Mouse (Mus musculus) v-Abl transformed pro-B cells (cell line): ENCODE measurements around the gene Dchs2.

ENCODE experiments used
- in situ Hi-C, 2 experiments: fragments of 400-800 bp; cut with MboI; formaldehyde crosslinking; loops; one replicate each; pipeline ENCODE4 v1.15.1; 2025; ENCODE audit not compliant: unreplicated experiment in 2 of 2

Gene Dchs2

DNA sequence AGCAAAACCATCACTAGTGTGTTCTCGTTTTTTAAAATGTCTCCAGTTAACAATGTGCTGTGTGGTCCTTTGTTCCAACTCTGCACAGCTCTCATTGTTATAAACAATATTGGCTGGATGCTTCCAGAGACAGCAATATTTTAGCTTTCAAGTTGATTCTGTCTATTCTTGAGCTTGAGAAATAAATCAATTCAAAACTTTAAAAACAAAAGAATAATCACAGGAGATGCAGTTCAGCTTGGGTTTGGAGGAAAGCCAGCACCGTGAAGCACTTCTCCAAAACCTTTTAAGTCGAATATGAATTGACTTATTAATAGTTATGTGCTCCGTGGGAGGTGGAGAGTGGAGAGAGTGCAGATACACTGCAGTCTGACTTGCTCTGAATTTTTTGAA, 20.3 kb downstream of the Dchs2 start:
- in situ Hi-C loops: no loop called here

DNA sequence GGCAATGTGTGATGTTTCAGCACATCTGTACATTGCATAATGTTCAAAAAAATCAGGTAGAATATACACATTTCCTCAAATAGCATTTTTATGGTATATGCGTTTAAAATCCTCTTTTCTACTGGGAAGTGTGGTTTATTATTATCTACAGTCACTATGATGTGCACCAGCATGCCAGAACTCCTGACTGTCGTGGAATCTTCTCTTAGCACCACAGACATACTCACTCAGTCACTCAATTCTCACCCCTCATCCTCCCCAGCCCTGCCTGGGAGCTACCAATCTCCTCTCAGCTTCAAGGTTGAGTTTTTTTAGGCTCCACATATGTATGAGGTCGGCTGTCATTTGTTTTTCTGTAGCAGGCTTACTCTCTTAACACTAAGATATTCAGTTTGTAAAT, 20.8 kb downstream of the Dchs2 start:
- in situ Hi-C loops: no loop called here

DNA sequence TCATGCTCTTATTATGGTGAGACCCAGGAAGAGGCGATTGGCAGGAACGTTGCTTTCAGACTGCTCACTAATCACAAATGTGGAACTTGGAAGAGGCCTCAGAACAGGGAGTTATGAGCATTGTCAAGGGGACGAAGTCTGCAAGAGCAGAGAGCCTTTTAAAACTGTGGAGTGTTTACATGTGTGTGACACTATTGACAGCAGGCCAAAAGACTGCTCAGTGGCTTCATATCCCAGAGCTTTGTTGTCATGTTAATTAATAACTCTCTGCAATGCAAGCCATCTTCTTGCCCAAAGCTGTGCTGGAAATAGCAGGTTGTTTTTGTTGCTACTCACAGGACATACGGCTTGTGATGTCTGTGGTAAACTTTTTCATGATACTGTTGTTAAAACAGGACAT, 27.9 kb downstream of the Dchs2 start:
- in situ Hi-C loops: no loop called here

DNA sequence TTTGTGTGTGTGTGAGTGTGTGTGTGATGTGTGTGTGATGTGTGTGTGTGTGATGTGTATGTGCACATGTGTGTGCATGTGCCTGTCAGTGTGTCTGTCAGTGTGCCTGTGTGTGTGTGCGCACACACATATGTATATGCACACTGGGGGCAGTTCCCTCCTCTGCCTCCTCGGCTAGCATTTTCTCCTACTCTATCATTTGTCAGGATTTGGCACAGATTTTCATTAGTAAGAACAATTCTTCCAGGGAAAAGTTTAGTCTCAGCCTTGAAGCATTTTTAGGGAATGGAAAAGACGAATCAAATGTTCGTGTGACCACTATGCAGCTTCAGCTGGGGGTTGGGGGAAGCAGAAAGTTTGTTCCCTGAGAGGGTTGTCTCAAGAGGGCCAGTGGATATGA, 28.4 kb downstream of the Dchs2 start:
- in situ Hi-C loops: no loop called here

DNA sequence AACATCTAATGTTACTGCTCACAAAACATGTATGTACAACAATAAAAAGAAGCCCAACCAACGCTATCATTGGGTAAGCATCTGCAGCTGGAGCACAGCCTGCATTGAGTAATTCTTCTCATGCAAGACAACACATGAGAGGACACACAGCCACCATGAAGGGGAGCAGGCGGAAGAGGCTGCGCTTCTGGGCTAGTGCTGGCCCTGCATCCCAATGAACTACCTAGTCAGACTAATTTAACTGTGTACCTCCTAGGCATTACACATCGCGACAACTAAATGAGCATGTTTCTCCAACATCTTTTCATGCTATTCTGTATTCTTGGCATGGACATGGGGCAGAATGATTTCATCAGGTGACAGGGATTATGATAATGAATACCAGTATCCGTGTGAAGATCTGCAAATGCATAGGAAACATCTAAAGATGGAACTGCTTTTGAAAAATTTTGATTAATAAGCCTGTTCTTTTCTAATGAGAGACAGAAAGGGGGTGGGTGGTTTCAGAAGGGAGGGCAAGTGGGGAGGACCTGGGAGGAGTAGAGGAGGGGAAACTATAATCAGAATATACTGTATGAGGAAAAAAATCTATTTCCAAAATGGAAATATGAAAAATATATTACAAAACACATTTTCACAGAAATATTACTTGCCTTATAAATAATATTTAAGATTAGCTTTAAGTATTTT, 33.9 kb downstream of the Dchs2 start:
- in situ Hi-C loops: no loop called here

DNA sequence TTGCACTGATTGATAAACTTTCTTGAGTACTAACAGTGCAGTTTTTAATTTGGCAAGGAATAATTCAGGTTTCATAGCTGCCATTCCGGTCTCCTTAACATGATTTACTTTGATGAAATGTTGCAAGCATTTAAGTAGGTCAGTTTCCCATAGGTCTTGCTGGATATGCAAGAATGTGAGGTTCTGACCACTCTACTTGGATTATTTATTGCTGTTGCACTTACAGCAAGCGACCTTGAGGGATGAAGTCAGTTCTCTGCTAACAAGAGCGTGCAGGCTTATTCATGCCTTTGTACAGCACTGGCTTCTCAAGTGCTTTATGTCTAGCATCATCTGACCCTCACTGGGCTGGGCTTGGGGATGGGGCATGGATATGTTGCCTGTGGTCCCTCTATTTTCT, 35.9 kb downstream of the Dchs2 start:
- in situ Hi-C loops: no loop called here

DNA sequence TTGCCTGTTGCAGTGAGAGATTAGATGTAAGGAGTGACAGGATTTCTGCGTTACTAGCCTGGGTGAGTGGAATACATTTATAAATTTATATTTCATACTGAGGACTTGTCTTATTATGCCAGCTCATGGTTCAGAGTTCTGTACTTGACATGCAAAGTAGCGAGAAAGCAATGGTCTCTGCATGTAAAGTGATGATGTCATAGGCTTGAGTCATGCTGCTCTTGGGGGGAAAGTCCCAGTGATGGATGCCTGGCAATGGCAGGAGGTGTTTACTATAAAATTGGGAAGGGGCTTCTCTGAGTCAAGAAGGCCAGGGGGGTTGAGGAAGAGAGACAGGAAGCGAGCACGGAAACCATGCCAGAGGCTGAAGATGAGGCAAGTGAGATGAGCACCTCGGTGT, 57.8 kb downstream of the Dchs2 start:
- in situ Hi-C loops: no loop called here

GRCm38 (mm10) chr3:83191271-83191670, 63.5 kb downstream of the Dchs2 start:
- in situ Hi-C loops: no loop called here

- in situ Hi-C loops: no loop called here
Observed at GRCm38 (mm10) chr3:83192401-83192800, 64.7 kb downstream of the Dchs2 start.

DNA sequence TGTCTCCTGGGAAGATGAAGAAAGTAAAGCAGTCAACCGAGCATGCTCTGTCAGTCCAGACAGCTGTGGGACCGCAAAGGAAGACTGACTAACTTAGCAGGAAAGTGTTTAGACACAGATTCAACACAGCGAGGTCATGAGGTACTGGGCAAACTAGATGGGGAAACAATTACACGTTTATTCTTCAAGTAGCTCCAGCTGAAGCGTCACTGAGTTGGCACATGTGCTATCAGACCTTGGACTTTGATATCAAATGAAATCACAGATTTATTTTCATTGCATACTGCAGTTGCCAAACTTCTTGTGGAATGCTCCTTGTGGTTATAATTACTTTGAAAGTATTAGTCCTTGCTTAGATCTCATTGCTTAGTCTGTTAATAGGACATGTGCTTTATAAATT, 67.2 kb downstream of the Dchs2 start:
- in situ Hi-C loops: no loop called here

DNA sequence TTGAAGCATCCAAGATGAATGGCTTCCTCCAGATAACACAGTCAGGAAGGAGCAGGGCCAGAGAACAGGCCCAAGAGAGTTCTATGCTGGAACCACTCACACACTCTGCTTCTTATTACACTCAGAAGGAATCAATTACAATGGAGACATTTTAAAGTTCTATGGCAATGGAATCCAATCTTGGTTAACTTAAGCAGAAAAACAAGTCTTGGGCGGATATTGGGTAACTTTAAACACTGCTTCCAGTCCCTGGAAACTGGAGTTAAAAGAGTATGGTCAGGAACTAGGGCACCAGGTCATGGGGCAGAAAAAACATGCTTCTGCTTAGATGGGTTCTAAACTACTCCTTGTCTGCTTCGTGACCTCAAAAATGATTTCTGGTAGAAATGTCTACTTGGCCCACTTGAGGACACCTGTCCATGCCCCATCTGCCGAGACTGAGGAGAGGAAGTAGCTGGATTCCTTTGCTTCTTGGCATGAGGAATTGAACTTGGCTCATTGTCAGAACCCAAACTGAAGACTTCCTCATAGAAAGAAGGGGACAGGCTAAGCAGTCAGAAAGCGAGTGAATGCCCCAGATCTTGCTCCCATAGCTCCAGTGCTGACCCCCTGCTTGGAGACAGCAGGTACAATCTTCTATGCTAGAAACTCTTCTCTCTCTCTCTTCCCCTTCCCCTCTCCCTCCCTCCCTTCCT, 73.7 kb downstream of the Dchs2 start:
- in situ Hi-C loops: no loop called here

- in situ Hi-C loops: no loop called here
Observed at GRCm38 (mm10) chr3:83205073-83205668, 77.4 kb downstream of the Dchs2 start.

DNA sequence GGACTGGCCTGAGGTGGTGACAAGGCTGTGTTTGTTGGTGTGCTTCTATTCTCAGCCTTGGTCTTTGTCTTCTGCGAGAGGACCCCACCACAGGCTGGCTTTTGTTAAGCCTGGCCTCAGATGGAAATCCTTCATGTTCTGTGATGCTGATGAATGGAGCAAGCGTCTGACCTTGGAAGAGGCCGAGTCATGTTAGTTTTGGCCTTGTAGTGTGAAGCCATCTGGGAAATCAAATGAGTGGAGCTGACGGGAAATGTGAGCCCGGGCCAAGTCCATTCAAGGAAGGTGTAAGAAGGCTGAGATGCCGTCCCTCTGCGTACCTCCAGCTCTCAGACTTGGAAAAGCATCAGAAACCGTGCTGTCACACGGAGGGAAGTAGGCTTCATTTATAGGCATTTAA, 81.9 kb downstream of the Dchs2 start:
- in situ Hi-C loops: loop anchor here in 1 of 2 experiments (10.0 kb wide), 1 partner anchor 55 kb away; no protein-coding TSS in a partner anchor

GRCm38 (mm10) chr3:83210210-83210609, 82.5 kb downstream of the Dchs2 start:
- in situ Hi-C loops: loop anchor here in 1 of 2 experiments (10.0 kb wide), 1 partner anchor 55 kb away; no protein-coding TSS in a partner anchor

- in situ Hi-C loops: loop anchor here in 1 of 2 experiments (10.0 kb wide), 1 partner anchor 53 kb away; no protein-coding TSS in a partner anchor
Observed at GRCm38 (mm10) chr3:83211939-83212338, 84.2 kb downstream of the Dchs2 start.

GRCm38 (mm10) chr3:83212578-83212977, 84.8 kb downstream of the Dchs2 start:
- in situ Hi-C loops: loop anchor here in 1 of 2 experiments (10.0 kb wide), 1 partner anchor 52 kb away; no protein-coding TSS in a partner anchor

- in situ Hi-C loops: loop anchor here in 1 of 2 experiments (10.0 kb wide), 1 partner anchor 47 kb away; no protein-coding TSS in a partner anchor
Observed at GRCm38 (mm10) chr3:83218059-83218458, 90.3 kb downstream of the Dchs2 start.

GRCm38 (mm10) chr3:83220101-83220500, 92.4 kb downstream of the Dchs2 start:
- in situ Hi-C loops: no loop called here

- in situ Hi-C loops: no loop called here
Observed at GRCm38 (mm10) chr3:83222125-83222524, 94.4 kb downstream of the Dchs2 start.

DNA sequence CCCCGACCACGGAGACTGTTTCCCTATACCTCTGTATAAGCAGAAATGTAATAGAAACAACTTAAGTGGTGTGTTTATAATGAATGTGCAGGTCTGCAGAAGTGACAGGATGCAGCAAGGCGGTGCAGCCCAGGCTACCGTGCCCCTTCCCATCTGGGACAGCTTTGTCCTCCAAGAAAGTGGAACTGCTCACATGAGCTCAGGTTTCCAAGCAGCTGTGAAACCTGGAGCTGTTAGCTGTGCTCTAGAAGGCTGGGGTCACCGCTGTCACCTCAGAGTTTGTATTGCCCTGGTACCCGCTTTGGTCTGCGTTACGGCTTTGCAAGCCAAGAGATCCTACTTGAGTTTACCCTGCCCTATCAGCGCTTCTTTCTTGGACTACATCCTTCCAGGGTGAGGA, 100.6 kb downstream of the Dchs2 start:
- in situ Hi-C loops: no loop called here

DNA sequence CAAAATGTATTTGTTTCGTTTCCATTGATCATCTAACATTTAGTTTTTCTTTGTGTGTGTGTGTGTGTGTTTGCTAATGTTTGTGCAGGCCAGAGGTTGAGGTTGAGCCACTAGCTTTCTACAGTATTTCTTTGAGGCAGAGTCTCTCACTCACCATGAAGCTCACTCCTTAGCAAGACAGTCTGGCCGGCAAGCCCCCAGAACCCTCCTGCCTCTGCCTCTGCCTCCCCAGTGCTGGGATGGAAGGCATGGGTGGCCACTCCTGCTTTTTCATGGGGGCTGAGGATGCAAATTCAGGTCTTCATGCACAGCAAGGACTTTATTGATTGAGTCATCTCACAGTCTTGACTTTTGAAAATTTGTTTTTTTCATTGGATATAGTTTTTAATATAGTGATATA, 102.6 kb downstream of the Dchs2 start:
- in situ Hi-C loops: no loop called here

DNA sequence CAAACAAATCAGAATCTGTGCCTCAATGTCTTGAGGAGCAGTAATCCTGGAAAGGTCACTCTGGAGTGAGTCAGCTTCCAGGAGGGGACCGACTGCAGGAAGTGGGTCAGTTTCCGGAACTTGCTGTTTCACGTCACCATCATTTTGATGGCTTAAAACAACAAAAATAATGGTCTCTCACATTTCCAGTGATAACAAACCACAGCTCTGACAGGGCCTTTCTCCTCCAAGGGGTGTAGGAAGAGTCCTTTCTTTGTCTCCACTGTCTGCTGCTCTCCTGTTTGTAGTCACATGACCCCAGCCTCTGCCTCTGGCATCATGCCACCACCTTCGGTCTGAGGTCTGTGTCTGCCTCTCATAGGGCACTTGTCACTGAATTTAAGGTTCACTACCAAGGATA, 106.7 kb downstream of the Dchs2 start:
- in situ Hi-C loops: no loop called here
